Mouse (Mus musculus) retina, postnatal 7 days (tissue): ENCODE results near the gene Akap2.

Source experiments
- DNase-seq: peaks from one replicate; pipeline ENCODE4 v3.0.0-alpha.2; 2012; ENCODE audit warnings: low read depth, low spot score

The Akap2 gene

DNA sequence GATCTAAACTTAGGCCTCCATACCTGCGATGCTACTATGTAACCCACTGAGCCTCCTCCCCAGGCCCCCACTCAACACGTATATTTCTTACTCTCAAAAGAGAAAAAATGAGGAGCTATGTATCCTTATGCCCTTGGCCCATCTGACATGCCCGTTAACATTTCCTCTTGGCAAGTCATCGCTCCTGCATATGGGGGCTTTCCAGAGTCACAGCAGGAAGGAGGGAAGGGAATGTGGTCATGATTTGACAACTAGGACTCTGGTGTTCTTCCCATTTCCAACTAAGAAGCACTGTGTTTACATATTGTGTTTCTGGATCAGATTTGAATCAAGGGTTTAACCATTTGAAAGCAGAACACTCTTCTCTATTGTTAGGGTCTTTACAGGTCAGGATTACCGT, 15.9 kb upstream of the Akap2 start:
- no peak for DNase-seq

DNA sequence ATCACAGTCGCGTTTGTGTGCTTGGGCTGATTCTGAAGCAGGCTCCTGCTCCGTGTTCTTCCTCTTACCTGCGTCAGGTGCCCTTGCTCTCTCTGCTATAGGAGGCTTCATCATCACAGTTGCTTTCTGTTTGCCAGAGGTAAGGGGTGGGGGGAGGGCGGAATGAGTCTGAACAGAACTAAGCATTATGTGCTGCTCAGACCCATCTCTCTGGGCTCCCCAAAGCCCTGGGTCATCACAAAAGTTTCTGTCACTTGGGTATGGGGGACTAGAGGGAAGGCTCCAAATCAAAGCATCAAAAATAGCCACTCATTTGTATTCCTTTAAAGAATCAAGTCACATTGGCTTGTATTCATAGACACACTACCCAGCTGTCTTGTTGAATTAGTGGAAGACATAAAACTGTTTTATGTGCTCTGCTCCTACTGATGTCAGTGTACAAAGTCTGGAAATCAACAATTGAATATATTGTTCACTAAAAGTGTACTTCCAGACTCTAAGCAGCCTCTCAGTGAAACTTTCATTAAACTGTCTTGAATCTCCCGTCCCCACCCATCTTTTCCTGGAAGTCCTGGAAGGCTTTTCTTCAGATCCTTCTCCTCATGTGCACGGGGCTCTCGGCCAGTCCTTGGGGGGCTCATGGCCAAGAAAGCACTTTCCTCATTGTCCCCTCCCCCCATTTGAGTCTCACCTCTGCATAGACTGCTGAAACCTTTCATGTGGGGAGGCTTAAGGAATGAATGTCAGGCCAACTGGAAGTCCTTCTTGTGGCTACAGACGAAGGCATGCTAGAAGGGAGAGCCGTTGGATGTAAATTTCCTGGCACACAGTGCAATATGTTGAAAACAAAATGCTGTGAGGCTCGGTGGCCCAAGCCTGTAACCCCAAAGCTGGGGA, 13.6 kb upstream of the Akap2 start:
- DNase-seq = no peak

DNA sequence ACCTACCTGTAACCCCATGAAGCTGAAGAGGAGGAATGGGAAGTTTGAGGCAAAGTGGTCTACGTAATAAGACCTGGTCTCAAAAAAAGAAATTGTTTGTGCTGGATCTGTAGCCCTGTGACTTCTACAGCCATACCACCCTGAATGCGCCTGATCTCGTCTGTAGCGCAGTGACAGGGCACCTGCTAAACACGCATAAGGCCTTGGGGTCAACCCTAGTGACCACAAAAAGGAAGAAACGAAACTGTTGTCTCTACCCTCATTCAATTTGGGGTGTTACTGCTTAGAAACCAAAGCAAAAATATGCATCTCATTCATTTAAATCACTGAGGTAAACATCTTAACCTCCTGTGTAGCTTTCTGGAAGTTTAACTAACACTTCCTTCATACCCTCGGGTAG, 12.9 kb upstream of the Akap2 start:
- no peak for DNase-seq

DNA sequence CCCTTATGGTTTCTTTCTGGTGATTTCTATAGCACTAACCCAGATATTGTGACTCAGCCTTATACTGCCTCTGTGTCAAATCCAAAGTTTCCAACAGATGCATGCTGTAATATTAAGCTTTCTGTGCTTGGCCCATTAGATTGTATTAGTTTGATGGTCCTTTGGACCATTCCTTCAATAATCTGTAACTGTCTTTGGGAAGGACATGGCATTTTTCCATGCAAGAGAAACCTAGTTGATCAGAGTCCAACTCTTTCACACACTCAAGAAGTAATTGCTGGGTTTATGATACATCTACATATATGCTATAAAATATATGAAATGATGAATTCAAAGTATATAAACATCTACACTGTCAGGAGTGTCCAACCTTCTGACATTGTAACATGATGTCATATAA, 1.6 kb upstream of the Akap2 start:
- DNase-seq = no peak

DNA sequence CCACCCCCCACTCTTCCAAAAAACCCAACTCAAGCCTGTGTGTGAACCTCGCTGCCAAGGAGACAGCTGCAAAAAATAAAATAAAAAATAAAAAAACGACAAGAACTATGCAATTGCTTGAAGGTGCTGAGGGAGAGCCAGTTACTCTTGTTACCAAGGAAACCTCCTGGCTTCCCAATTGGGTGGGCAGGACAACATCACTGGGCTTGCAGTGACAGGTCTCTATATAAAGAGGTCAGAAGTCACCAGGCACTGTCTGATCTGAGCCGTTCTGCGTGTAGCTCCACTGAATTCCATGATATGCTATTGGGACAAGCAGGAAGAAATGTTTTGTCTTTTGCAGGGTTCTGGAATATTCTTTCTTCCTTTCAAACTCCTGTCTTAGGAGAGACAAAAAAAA, 722 bp upstream of the Akap2 start:
- DNase-seq = no peak

DNA sequence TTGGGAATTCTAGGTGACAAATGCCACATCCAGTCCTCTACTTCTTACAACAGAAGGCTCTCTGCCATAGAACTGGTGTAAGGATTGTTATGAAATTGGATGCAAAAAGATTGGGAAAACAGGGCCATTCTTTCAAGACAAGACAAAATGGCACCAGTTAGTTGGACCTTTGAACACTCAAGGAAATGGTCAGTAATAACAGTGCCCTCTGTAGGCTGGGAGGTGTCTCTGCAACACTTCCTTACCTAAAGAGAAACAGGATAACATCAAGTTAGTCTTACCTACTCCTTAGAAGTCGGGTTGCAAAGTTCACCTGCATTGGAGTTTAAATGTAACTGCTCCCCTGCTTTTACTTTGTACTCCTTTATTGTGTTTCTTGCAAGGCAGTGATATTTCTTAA, 1.9 kb downstream of the Akap2 start:
- no peak for DNase-seq

DNA sequence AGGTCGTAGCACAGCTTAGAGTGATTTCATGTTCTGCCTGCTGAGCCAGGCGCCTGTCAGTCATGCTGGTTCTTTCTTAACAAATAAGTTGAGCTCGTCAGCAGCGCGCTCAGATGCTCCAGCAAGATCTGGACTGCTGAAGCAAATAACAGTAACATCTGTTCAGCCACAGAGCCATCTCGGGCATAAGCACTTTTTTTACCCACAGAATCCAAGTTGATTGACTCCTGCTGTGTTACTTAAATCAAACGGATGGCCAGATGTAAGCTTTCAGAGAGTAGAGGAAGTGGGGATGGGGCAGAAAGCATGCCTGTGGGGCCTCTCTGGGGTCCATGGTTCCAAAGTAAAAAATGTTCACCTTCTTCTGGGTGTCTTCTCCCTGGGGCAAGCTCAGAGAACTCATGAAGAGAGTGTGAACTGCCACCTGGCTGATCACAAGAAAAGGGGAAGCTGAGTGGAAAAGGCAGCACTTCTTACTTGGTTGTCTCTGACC, 3.5 kb downstream of the Akap2 start:
- DNase-seq = no peak

DNA sequence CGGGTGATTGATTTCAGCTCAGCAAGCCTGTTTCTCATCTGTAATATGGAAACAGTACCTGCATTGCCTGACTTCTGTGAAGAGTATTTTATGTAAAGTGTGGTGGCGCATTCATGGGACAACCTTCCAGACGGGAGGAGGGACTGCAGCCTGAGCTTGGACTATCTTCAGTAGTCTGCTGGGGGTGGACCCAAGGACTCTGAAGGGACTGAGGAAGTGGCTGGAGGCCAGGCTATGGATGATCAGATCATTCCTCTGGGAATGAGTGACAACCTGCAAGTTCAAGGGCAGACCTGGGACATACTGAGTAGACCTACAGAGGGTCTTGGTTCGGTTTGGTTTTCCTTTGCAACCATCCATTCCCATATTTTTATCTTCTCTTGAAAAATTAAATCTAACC, 4.8 kb downstream of the Akap2 start:
- no peak for DNase-seq

DNA sequence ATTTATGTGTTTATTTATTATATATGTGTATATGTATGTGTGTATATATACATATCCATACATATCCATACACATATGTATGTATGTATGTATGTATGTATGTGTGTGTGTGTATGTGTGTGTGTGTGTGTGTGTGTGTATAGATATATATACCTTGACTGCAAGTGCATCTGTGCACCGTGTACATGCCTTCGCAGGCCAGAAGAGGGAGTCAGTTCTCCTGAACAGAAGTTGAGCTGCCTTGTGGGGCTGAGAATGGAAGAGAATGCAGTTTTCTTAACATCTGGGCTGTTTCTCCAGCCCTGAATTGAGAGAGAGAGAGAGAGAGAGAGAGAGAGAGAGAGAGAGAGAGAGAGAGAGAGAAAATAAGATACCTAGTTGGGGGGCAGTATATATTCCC, 6.2 kb downstream of the Akap2 start:
- DNase-seq = no peak

DNA sequence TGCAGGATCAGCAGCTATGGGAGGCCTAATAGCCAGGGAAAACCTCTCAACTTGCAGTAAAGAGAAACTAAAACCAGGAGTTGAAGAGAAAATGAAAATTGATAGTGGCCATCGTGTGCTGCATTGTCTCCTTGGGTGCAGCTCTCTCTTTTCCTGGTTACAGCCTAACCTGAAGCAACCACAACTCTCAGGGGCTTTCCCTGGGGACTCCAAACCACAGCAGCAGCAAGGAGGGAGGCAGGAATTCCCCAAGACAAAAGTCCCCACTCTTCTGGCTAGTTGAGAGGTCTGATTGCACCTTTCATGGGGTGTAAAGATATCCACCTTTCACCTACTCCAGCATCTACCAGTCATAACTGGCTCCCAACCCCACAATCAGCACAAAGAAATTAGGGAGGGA, 8.1 kb downstream of the Akap2 start:
- no peak for DNase-seq

DNA sequence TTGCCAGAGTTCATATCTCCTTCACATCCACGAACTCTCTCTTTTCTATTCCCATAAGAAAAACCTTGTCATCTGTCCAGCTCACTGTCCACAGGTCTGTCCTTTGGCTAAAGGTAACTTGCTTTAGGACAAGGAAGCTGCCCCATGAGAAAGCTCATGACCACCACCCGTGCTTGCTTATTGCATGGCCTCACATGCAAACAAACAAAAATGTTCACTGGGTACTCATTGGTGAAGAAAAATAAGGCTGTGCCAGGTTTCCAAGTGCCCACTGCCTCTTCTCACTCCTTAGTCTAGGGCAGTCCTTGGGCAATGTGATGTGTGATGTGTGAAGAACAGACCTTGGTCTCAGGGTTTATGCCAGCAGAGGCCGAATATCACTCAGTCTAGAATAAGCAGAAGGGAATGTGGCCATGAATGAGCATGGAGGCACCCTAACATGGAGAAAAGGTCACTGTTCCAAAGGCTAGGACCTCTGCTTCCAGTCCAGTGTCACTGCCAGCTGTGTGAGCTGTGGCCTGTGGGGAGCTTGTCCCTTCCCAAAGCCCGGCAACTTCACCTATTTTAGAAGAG, 11.2 kb downstream of the Akap2 start:
- no peak for DNase-seq

DNA sequence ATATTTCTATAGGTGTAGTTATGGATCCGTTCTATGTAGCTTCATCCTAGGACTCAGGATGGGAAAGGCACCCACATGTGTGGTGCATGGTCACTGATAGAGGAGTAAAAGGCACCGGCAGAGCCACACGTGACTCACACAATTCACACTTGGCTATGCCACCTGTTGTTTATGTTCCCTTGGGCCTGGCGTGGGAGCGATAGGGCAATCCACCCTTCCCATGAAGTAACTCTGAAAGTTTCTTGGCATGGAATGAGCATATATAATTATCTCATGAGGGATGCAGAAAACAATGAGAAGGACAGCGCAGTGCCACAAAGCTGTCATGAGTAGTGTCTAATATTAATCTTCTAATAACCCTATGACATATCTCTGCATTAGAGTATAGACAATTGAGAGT, 12.6 kb downstream of the Akap2 start:
- DNase-seq = no peak

DNA sequence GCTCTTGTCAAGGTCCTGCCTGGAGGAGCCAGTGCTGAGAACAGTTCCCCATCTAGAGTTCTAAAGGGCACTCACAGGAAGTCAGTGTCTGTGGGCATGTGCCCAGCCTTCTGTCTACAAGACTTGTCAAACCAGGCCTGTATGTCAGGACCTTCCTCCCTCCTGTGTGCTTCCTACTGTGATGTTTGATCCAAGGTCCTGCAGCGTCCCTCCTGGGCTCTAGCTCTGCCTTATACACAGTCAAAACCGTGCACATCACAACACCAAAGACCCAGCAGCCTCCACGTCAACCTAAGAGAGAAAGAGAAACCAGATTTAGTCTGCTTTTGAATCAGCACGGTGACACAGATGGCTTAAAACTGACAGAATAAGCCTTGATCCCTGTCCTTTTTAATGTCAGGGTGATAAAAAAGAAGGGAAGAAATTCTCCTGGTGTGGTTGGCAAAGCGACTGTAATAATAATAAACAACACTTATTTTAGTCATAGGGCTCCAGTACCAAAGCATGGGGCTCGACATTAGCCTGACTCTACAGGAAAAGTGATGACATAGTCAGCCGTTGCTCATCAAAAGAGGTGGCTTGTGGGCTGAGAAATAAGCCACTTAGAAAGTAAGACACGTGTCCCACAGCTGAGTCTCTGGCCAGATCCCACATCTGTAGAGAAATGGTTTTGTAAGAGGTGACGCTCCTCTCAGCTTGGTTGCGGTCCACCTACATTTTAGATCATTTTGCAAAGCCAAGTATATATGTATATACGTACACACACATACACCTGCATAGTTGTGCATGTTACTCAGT, 13.5 kb downstream of the Akap2 start:
- DNase-seq = no peak

DNA sequence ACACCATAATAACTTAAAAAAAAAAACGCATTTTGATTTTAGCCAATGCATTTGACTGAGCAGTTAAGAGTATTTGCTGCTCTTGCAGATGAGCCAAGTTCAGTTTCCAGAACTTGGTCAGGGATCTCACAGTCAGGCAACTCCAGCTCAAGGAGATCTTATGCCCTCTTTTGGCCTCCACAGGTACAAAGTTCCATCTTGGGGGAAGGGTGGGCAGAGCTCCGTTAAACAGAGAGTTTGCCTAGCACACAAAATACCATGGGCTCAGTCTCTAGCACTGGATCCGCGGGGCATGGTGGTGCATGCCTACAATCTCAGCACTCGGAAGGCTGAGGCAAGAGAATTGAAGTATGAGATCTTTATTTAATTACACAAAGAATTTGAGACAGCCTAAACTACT, 14.9 kb downstream of the Akap2 start:
- no peak for DNase-seq

DNA sequence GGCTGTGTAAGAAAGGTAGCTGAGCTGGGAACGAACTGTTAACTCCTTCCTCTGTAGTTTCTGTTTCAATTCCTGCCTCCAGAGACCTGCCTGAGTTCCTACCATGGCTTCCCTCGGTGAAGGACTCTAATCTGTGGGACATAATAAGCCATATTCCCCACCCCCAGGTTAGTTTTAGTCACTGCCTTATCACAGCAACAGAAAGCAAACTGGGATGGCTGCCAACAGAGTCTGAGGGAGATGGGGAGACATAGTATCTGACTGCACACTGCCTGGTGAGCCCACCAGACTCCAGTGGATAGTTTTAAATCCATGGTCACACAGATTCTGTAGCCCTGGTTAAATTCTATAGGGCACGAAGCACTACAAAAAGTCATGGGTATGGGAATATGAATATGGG, 16.0 kb downstream of the Akap2 start:
- no peak for DNase-seq

DNA sequence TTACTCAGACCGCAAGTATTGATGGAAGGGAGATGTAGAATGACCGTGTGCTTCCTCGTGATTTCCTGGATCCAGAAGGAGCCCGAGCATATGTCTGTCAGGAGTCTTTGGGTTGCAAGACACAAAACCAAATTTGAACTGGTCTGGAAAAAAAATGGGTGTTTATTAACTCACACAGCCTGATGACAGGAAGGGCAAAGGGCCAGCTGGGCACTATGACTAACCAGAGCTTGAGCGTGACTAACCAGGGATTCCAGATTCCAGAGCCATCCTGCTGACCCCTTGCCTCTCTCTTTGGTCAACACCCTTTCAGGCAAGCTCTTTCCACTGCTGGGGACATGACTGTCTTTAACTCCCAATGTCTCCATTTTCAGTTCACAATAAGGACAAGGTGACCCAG, 18.0 kb downstream of the Akap2 start:
- DNase-seq = no peak

DNA sequence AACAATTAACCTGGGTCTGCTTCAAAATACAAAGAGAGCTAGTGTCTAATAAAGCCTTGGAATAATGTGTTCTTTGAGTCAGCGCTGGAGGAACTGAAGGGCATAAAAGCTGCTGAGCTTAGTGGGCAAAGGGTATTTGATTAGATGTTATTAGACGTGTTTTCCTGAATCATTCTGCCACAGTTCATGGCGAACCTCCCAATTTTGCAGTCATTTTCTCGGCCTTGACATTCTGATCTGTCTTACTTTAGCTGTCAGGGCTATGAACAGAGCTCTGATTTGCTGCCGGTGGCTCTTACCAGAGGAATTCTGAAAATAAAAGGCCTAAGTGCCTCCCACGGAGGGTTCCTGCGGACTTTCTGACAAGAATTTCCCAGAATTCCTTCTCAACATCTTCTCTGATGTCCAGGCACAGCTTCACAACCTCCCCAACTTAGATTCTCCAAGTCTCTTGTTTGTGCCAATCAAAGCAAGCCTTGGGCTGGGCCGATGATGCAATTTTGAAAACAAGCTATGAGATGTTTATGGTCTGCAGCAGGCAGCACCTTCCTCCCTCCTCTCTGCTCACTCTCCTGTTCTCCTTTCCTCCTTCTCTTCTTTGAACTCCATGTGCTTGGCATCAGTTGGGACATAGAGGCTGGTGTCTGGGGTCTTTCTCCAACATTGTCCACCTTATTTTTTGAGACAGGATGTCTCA, 21.5 kb downstream of the Akap2 start:
- DNase-seq = no peak

DNA sequence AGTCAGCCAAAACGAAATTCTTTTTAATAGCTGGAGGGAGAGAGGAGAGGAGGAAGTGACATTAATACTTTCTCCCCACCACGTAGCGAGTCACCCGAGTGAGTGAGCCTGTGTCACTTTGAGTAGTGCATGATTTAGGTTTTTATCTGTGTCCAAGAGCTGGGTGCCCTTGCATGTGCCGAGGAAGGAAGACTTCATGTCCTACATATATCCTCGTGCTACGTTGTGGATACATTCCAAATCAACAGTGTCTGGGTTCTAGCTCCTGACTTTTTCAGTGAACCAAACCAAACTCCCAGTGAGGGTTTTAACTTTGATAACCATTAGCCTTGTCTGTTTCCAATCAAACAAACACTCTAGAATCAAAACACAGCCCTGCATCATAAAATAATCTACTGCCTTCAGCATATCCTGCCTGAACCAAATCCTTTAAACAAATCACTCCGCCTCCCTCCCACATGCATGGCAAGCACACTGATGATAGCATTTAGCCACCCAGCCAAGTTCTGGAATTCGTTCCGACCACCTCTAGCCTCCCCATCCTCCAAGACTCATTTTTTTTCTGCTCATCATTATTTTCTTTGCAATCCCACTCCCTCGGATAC, 26.0 kb downstream of the Akap2 start:
- no peak for DNase-seq

DNA sequence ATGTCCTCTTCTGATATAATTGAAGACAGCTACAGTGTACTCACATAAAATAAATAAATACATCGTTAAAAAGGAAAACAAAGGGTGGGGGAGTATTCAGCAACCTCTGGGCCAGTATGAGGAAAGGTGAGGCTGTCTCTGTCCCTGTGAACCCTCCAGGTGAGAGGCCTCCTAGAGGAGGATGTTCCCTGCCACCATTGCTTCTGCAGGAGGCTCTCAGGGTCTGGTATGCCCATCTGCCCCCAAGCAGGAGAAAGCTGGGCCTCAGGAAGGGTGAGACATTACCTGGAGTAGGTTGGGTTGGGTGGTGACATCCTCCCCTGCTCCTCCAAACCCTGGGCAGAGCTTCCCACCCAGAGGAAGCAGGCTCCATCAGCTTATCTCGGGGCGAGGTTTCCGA, 33.2 kb downstream of the Akap2 start:
- no peak for DNase-seq

DNA sequence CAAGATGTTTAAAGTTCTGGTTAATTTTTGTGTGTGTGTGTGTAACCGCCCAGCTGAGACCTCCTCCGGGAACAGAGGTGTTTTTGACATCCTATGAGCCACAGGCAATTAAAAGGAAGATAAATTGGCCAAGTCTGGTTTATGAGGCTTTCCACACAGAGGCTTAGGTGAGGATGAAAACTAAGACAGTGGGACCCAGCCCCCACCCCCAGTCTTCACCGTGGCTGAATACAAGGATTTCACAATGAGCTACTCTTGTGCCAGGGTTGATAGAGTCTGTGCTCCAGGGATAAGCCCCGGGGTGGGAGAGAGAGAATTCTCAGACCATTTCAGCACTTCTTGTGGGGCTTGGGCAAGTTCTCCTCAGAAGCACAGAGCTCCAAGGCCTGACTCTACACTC, 33.6 kb downstream of the Akap2 start:
- no peak for DNase-seq

DNA sequence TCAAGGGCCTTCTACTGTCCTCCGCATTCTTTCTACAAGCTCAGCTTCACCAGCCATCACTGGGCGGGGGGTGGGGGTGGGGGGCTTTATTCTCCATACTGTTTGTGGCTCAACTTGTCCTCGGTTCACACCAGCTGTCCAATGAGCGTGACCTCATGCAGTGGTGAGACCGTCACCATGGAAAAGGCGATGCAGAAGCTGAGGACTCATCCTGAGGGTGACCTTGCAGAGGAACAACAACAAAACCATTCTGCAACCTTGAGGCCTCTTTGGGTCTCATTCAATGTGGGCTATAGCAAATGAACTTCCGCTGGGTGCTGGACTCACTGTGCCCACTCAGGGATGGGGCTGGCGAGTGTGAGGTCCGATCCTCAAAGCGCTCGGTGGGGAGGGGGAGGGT, 34.1 kb downstream of the Akap2 start:
- no peak for DNase-seq

DNA sequence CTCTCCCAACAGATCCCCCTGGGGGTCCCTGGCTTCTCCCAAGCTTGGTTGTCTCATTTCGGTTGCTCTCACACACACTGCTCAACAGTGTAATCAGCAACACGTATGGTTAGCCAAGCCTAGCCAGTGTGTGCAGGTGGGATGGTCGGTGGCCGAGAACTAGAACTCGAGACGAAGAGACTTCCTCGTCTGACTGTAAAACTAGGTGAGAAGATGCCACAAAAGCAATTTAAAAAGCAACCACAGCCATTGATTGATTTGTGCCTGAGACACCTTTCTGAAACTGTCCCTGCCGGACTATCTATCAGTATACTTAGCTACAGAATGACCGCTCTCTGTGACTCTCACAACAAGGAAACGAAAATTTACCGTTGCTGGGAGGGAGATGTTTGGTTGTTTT, 37.6 kb downstream of the Akap2 start:
- DNase-seq = no peak
